8 mouse cellular contexts compared by ENCODE assay signal in genomic region chr4:135709072-135709564, GRCm38 (mm10). TPM values are rescaled to one million over a fixed set of nuclear protein-coding genes. Genes with fewer than 3 reads are reported as not detected.
DNase-seq lines count a peak whose midpoint lies in the region; ATAC-seq lines count a peak whose summit lies in the region.

No protein-coding gene starts in this region.

- no peak overlapping the region for H3K4me3 ChIP-seq in intestine, embryonic 14.5 days (ENCODE audit: low read depth, low read length)

- no peaks in the 10 kb centered on the region for H3K9me3 ChIP-seq in intestine, embryonic 14.5 days (ENCODE audit: control insufficient read depth, low read length)

- no peaks in the 10 kb centered on the region for H3K27me3 ChIP-seq in intestine, embryonic 14.5 days (replicated peaks; ENCODE audit: control insufficient read depth, insufficient read depth, low read length)

- H3K36me3 ChIP-seq in intestine, embryonic 14.5 days (ENCODE audit: control insufficient read depth, insufficient read depth, low read length) = no peaks in the 10 kb centered on the region

- peak; percentile 37 for DNase-seq in adrenal gland, adult 8-10 months
- peak; percentile 82 for DNase-seq in embryo, embryonic 11 days
- DNase-seq in gastrocnemius, postnatal 36 days = peak; percentile 63 to 75
- DNase-seq in intestine, embryonic 14.5 days (ENCODE audit: low spot score) = peak; percentile 93
- peak; percentile 64 to 66 for DNase-seq in left cerebral cortex, postnatal 25 days (ENCODE audit: low spot score in 2 of 2)
- peak; percentile 76 for DNase-seq in mesoderm, embryonic 11.5 days (ENCODE audit: low read depth, low spot score)
- peak; percentile 14 to 26 for DNase-seq in right cerebral cortex, postnatal 36 days (ENCODE audit: low spot score in 2 of 2)
- peak; percentile 55 to 81 for DNase-seq in urinary bladder, postnatal 4 days (ENCODE audit: low spot score in 2 of 2)

- H3K4me2 ChIP-seq in intestine, embryonic 14.5 days (ENCODE audit: low read length) = peak overlapping the region; percentile 21; the same call in 1 of the 2 replicates

- no peaks in the 10 kb centered on the region for H3K4me1 ChIP-seq in intestine, embryonic 14.5 days (replicated peaks; ENCODE audit: control insufficient read depth, insufficient read depth, low read length)

- 11% methylated on average over 8 of the region's 8 CpGs for WGBS in intestine, embryonic 14.5 days

- H3K9ac ChIP-seq in intestine, embryonic 14.5 days (ENCODE audit: low read length) = no peak overlapping the region

- ATAC-seq in intestine, embryonic 14.5 days (replicated peaks; ENCODE audit: low FRiP score, low TSS enrichment, low read depth) = peak; percentile 62

- intact Hi-C loops in gastrocnemius, postnatal 36 days (cut with DNase I) = loop anchor here (2.0 kb wide), 1 partner anchor 60 kb away; no protein-coding TSS in a partner anchor
- intact Hi-C loops in left cerebral cortex, postnatal 25 days (cut with DNase I) = loop anchor here (1.0 kb wide), 1 partner anchor 60 kb away; no protein-coding TSS in a partner anchor

- H3K27ac ChIP-seq in intestine, embryonic 14.5 days (ENCODE audit: low read depth) = no peak overlapping the region

RNA-seq across cellular contexts. Expression of gene Il22ra1, which starts 18.9 kb away (rescaled TPM):
- 1 to 10 TPM in 2 of 4 experiments, under 1 TPM in 1, not detected in 1; 0.35 to 2.5 (median 1.1) TPM for total RNA-seq in adrenal gland, adult 8-10 months (2022)
- total RNA-seq in gastrocnemius, postnatal 36 days (2021) = not detected
- polyA plus RNA-seq in intestine, embryonic 14.5 days (2014; fragmentation: Nextera tagmentation; extraction: Ambion mirVana) = 2.5 and 3.8 TPM in 2 replicates
- total RNA-seq in left cerebral cortex, postnatal 25 days (2021) = under 1 TPM; 0.18 to 0.25 TPM

RNA-seq across cellular contexts. Expression of gene Ifnlr1, which starts 23.0 kb away (rescaled TPM):
- under 1 TPM in 3 of 4 experiments, not detected in 1; 0.17 to 0.22 (median 0.18) TPM for total RNA-seq in adrenal gland, adult 8-10 months (2022)
- total RNA-seq in gastrocnemius, postnatal 36 days (2021) = under 1 TPM; 0.23 to 0.35 TPM
- 2.9 and 3.5 TPM in 2 replicates for polyA plus RNA-seq in intestine, embryonic 14.5 days (2014; fragmentation: Nextera tagmentation; extraction: Ambion mirVana)
- under 1 TPM; 0.18 TPM for total RNA-seq in left cerebral cortex, postnatal 25 days (2021)

RNA-seq across cellular contexts. Expression of gene Myom3, which starts 50.4 kb away (rescaled TPM):
- under 1 TPM; 0.12 to 0.52 (median 0.22) TPM for total RNA-seq in adrenal gland, adult 8-10 months (2022)
- total RNA-seq in gastrocnemius, postnatal 36 days (2021) = 10 to 100 TPM; 23.1 to 57.4 TPM
- polyA plus RNA-seq in intestine, embryonic 14.5 days (2014; fragmentation: Nextera tagmentation; extraction: Ambion mirVana) = 0.51 and 0.65 TPM in 2 replicates
- 1 to 10 TPM; 1.4 to 1.7 TPM for total RNA-seq in left cerebral cortex, postnatal 25 days (2021)

Comparison
In these comparisons a context has a peak if more than half of its experiments do, and no peak if none do; other contexts are left out.
1. DNase-seq: peak in every context shown above with its lines; median percentile 93 in intestine, embryonic 14.5 days; 82 in embryo, embryonic 11 days; 76 in mesoderm, embryonic 11.5 days; 69 in gastrocnemius, postnatal 36 days; 68 in urinary bladder, postnatal 4 days; 65 in left cerebral cortex, postnatal 25 days; 37 in adrenal gland, adult 8-10 months; 20 in right cerebral cortex, postnatal 36 days.
2. RNA of gene Myom3, which starts 50.4 kb away (total RNA-seq): 23.1 to 57.4 TPM in gastrocnemius, postnatal 36 days; 1.4 to 1.7 TPM in left cerebral cortex, postnatal 25 days and 0.12 to 0.52 TPM in adrenal gland, adult 8-10 months; every median in the first group is over 4 times any median in the second.